ENCODE assay signal across 8 mouse cellular contexts in the genomic region with DNA sequence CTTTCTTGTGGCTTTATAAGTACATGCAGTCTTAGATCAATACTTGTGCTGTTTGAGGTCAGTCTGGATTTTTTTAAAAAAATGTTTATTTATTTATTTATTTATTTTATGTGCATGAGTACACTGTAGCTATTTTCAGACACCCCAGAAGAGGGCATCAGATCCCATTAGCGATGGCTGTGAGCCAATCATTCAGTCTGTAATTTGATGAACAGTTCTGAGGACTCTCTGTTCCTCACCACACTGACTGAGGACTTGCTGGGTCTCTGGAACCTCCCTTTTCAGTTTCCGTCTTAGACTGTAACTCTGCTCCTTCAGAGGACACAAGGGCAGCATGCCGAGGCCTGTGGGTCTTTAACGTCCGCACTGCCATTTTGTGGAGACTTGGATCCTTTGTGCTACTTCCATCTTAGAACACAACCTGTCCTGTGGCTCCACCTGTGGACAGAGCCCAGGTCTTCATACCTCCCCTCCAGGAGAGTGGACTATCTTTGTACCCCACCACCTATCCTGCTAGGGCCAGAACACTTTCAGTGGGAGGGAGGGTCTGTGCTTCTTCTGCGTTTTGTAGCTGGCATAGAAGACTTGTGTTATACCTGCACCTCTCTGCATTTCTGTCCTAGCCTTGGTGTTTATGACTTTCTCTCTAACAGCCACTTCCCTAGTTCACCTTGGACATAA. TPM values are rescaled to one million over a fixed set of nuclear protein-coding genes. Genes with fewer than 3 reads are reported as not detected.
DNase-seq lines count a peak whose midpoint lies in the region; ATAC-seq and TF ChIP-seq lines count a peak whose summit lies in the region.
"Had no signal": no experiment of that assay in that cellular context is flagged by ENCODE, and none has a peak within 500 bp of the region (broad histone marks: within the 10 kb centered on the region; RNA-seq: fewer than 3 reads in every experiment).

No protein-coding gene starts in this region.

- intact Hi-C loops in heart, postnatal 10 days (cut with DNase I): no loop called here
- intact Hi-C loops in left cerebral cortex, postnatal 14 days (cut with DNase I): no loop called here

- TF ChIP-seq POLR2A in brain, embryonic 14.5 days (IDR thresholded peaks at IDR 0.05; ENCODE audit: borderline replicate concordance, extremely low read depth, insufficient read depth, insufficient read length, poor library complexity, severe bottlenecking): no peak

- 0 out of 2 replicates have a peak, but pooled peaks have one; percentile 10 for ATAC-seq in megakaryocyte-erythroid progenitor cell, adult 5-6 weeks (replicated peaks; ENCODE audit: low FRiP score, low TSS enrichment, poor library complexity, severe bottlenecking)

- TF ChIP-seq CTCF in brain, embryonic 14.5 days (IDR thresholded peaks at IDR 0.05; ENCODE audit: borderline replicate concordance, extremely low read depth, insufficient read depth, insufficient read length): no peak

- peak; percentile 76 for DNase-seq in heart, adult 11 months
- no peak for DNase-seq in heart, postnatal 10 days
- peak; percentile 39 to 55 for DNase-seq in left cerebral cortex, postnatal 14 days (ENCODE audit: low spot score in 2 of 2)
- DNase-seq in left cerebral cortex, adult 11 months (ENCODE audit: low spot score): no peak
- peak; percentile 50 for DNase-seq in brain, embryonic 14.5 days (ENCODE audit: low read depth)
- DNase-seq in adrenal gland, adult 2 months: no peak
- DNase-seq: gastrocnemius, postnatal 14 days had no signal

RNA-seq across cellular contexts. Expression of a gene that starts 28.9 kb away (rescaled TPM):
- 10 to 100 TPM; 57.4 to 60.7 TPM for total RNA-seq in heart, postnatal 10 days (2021)
- 10 to 100 TPM; 71.3 to 75.2 TPM for total RNA-seq in left cerebral cortex, postnatal 14 days (2021)
- polyA plus RNA-seq in brain, embryonic 14.5 days (2012; rRNA removed): 38.3 and 39.6 TPM in 2 replicates
- 21.4 and 42.4 TPM in 2 replicates for total RNA-seq in megakaryocyte-erythroid progenitor cell, adult 5-6 weeks (2014; fragmentation: Nextera tagmentation)
- total RNA-seq in megakaryocyte-erythroid progenitor cell, adult 5-6 weeks (2017): 20.4 and 58.9 TPM in 2 replicates
- total RNA-seq in adrenal gland, adult 2 months (2021): 10 to 100 TPM; 76.4 to 79.0 TPM
- polyA plus RNA-seq in adrenal gland, adult 2 months (2012; rRNA removed): 26.2 and 40.1 TPM in 2 replicates

Comparison
In these comparisons a context has a peak if more than half of its experiments do, and no peak if none do; other contexts are left out.
1. DNase-seq: peak in heart, adult 11 months (single experiment), left cerebral cortex, postnatal 14 days (2 of 2) and brain, embryonic 14.5 days (single experiment); none in heart, postnatal 10 days (0 of 2), left cerebral cortex, adult 11 months (single experiment) and adrenal gland, adult 2 months (single experiment).